Mouse (Mus musculus) left cerebral cortex, adult 8-10 months (tissue): ENCODE measurements around the gene Adamts17. TPM values are rescaled to one million over a fixed set of nuclear protein-coding genes. Genes with fewer than 3 reads are reported as not detected.

Experiments used
- DNase-seq, 2 experiments: peaks; one replicate each; pipeline ENCODE4 v3.0.0; 2022; ENCODE audit warnings: low spot score in 2 of 2
- total RNA-seq, 4 experiments: library from RNA; stranded (reverse); gene quantifications; 2 replicates each; pipeline ENCODE4 v1.2.4; 2022

Gene Adamts17
- 10 to 100 TPM in 1 of 4 experiments, 1 to 10 TPM in 3; 7.5 to 11.3 (median 7.8) TPM for total RNA-seq

DNA sequence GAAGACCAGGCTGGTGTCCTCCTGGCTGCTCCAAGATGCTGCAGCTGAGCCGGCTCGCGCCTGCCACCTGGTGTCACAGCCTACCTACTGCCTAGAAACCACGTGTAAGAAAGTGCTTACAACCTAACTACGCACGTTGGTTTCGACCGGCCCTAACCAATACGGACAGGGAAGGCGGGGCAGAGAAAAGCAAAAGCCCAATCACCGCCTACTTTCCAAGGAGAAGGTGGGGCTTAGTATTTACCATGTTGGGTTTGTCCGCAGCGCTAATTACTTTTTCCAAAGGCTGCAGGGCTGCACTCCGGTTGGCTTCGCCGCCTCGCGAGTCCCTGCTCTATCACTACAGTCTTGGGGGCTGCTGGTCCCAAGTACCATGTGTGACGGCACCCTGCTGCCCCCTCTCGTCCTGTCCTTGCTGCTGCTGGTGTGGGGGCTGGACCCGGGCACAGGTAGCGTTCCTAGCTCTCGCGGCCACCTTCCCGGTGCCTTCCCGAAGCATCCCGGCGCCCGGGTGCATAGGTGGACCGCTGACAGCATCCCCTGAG is at the start of gene Adamts17:
Gene Adamts17, plus strand, starts transcription at position 273 of the 545 bp plus-strand sequence.
- peak; percentile 82 to 96 for DNase-seq

DNA sequence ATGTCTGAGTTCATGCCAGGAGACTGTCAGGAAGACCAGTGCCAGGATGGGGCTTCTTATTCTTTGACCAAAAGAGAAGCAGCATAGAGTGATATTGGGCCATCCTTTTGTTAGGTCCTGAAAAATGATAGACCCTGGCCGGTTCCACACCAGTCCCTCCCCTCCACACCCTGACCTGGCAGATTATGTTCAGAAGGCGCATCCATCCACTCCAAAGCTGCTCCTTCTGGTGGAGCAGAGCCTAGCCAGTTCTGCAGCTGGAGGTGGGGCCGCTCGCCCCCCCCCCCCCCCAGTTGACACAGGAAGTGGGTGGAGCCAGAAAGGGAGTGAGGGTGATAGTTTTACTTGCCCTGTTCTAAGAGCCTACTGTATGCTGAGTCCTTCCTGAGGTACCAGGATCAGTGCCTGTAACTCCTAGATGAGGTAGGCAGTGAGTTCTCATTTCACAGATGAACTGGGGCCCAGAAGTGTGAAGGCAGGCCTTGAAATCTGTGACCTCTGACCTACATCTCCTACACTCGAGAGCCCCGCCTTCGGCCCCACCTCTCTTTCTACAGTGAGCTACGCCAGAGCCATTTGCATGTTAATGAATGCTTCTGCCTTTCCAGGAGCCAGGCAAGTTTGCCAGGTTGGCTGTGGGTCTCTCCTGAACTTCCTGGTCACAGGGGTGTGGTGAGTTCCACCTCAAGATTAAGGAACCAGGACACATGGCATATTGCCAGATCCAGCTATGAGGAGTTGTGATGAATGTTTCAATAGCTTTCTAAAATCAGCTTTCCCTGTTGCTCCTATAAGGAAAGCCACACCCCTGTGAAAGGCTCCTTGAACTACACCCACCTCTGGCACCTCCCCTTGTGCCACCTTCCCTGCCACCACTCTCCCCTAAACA is 49.4 kb upstream of the Adamts17 start:
- no peak for DNase-seq

DNA sequence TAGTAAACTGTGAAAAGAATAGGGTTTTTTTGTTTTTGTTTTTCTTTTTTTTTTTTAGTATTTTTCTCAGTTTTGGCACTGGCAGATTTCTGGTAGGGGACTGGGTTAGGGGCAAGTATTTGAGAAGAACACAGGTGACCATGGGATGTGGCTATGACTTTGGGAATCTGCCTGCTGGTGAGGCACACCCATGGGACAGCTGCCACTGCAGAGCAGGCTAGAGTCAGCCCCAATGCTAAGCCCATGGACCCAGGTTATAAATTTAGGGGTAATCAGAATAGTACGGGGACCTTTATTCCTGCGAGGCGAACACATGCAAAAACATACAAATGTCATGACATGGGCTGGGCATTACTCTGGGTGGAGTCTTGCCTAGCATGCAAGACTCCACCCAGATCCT is 48.5 kb upstream of the Adamts17 start:
- DNase-seq = no peak

DNA sequence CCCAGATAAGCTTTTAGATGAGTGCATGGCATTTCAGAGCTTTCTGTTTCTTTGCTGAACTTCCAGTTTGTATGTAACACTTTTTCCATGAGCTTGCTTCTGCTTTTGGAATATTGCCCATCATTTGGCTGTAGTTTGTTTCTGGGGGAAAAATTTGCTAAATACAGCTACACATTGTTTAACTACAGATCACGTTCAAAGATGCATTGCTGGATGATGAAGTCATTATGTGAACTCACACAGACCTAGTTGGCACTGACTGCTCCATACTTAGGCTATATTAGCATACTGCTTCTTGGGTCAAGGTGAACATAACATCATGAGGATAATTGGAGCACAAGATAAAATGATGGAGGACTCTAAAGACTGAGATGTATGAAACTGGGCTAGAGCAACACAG is 42.6 kb upstream of the Adamts17 start:
- no peak for DNase-seq

DNA sequence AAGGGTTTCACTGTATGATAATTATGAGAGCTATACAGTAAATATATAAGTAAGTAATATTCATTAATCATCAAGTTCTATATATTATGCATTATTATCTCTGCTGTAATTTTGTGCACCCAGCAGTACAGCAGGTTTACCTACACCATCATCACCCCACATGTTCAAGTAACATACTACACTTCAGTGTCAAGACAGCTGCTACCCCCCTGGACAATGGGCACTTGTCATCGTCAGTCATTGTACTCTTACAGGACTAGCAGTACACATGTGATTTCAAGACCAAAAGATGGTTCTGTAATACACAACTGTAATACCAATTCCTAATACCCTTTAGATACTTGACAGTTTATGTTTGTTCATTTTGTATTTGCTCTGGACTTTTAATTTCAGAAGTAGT is 42.2 kb upstream of the Adamts17 start:
- DNase-seq = no peak

DNA sequence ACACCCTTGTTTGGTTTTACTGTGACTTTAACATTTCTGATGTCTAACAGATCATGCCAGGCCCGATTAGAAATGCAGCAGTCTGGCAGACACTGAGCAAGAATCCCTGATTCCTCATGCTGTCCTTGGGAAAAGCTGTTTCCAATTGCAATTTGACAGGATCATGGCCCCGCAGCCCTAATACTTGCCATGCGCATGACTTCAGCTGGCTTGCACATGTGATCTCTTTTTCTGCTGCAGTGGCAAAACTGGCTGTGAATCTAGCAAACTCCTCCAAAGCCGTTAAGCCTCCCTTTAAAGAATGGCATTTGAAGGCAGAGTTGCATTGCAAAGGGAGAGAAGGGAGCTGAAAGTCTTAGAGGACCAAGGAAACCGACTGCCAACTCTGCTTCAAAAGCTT is 40.7 kb upstream of the Adamts17 start:
- DNase-seq = no peak

GRCm38 (mm10) chr7:66800784-66801183 is 38.8 kb upstream of the Adamts17 start:
- DNase-seq = no peak

DNA sequence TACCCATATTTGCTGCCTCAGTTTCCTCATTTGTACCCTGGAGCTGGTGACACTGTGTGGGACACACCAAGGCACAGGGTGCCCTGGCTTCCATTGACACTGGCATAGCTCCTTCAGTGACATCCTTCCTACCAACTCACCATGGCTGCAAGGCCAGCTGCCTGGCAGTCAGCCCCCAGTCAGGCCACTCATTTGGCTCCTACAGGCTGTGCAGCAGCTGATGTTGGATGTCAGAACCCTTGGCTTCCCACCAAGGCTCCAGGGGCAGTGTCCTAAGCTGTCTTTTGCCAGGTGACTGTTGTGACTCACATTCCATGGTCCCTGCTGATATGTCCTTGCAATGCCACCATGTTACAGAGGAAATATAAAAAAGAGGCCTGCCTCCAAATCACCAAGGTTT is 37.8 kb upstream of the Adamts17 start:
- DNase-seq = no peak

DNA sequence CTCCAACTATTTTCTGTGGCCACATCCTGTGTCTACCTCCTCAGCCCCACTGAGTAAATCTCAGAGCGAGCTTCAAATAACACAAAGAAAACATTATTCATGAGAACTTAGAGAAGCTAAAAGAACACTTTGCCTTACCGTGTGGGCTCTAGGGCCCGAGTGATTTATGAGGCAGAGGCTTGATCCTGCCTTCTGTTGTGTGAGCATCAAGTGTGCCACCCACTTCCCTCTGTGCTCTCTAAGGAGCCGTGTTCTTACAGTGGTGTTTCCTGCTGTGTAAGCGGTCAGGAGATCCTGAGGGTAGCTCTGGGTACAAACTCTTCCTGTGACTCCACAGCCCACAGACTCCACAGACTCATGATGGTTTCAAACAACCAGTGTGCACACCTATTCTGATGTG is 35.7 kb upstream of the Adamts17 start:
- no peak for DNase-seq

DNA sequence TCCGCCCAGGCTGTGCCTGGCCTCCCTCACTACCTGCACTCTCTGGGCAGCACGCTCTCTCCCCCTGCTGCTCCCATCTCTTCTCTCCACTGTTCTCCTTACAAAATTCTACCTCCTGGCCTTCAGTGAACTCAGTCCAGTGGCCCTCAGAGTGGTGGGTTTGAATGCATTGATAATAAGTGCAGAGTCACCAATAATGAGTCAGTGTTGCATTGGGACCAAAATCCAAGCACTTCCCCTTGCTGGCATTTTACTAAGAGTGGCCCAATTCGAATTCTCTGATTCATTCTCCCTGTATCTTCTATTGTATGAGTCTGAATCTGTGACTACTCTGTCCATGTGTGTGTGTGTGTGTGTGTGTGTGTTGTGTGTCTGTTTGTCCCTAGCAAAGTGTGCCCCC is 32.7 kb upstream of the Adamts17 start:
- DNase-seq = no peak

DNA sequence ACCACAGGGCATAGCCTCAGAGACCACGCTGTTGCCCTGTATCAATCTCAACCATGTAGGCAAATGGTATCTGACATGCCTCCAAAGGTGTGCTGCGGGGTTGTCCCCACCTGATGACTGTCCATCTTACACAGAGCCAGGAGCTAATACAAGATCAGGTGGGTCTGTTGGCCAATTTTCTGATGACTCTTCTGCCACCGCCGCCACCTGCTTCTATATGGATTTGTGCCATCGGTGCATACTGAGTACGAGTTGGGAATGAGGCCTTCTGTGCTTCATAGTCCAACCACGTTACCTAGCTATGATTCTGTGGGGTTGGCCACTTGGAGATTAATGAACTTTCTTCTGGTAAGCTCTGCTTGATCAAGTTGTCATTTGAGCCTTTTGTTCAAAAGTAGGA is 29.1 kb upstream of the Adamts17 start:
- DNase-seq = no peak

- DNase-seq = no peak
Observed at GRCm38 (mm10) chr7:66811294-66811693, 28.2 kb upstream of the Adamts17 start.

DNA sequence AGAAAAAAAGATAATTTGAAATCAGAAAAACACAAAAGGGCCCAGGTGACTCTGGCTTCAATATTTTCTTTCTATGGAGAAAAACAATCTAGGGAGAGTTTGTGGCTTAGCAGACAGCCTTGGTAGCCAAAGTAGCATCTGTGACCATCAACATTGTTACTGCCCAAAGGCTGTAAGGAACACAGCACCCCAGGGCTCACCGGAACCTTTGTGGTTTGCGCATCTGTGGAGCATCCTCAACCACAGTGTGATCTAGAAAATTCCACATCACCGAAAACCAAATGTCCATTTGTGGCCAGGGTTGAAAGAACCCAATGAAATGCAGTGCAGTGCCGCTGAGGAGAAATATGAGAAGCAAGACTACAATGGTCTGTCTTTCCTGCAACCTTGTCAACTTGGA is 27.2 kb upstream of the Adamts17 start:
- no peak for DNase-seq

GRCm38 (mm10) chr7:66812737-66813136 is 26.8 kb upstream of the Adamts17 start:
- DNase-seq = no peak

DNA sequence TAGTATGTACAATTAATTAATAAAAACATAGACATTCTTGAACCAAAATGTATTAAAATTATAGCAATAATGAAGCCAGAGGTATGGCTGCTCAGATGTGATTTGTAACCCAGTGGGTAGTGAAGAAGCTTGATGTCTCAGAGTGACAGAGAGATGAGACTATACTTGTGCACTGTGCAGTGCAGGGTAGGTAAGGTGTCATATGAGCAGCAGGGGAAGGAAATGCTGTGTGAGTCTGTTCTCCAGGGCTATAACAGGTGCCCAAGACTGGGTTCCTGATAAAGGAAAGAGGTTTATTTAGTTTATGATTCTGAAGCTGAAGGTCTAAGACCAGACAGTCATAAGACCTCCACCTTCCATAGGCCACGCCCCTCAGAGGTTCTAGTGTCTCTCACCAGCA is 26.4 kb upstream of the Adamts17 start:
- no peak for DNase-seq

GRCm38 (mm10) chr7:66815526-66815925 is 24.0 kb upstream of the Adamts17 start:
- no peak for DNase-seq

GRCm38 (mm10) chr7:66820034-66820433 is 19.5 kb upstream of the Adamts17 start:
- DNase-seq = no peak

DNA sequence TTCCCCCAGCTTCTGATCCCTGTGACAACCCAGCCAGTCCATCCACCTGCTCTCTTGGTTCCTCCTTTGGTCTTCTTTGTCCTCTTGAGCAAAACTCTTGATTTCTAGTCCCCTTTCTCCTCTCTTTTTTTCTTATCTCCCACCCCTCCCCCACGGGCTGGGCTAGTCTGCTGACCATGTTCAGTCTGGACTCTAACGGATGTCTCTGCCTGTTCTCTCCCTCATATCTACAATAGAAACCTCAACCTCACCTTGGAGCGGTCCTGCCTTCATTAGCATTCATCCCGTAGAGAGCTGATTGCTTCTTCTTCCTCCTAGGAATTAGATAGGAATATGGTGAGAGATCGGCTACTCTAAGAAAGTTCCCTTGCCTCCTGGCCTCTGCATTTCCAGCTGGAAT is 8.7 kb upstream of the Adamts17 start:
- no peak for DNase-seq

- no peak for DNase-seq
Observed at GRCm38 (mm10) chr7:66831295-66831694, 8.2 kb upstream of the Adamts17 start.

GRCm38 (mm10) chr7:66840008-66840719 is 629 bp downstream of the Adamts17 start:
- no peak for DNase-seq

DNA sequence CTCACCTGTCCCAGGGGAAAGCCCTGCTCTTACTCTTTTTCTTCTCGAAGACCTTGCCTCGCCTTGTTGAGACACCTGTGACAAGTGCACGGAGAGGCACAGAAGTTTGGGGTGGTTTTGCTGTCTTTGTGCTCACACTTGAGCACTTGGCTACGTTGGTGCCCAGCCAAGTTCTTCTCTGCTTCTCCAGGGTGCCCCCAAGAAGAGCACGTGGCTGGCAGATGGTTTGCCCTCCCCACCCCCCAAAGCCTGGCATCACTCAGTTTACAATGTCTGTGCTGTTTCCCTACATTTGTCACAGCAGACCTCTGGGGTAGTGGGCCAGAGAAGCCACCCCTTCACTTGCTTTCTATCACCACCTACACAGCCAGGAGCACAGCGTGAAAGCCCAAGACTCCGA is 1.6 kb downstream of the Adamts17 start:
- no peak for DNase-seq

GRCm38 (mm10) chr7:66842021-66842420 is 2.5 kb downstream of the Adamts17 start:
- peak; percentile 68 to 81 for DNase-seq
